Mouse (Mus musculus) heart, postnatal 14 days (tissue): ENCODE data around the gene Plppr4. TPM values are rescaled to one million over a fixed set of nuclear protein-coding genes. Genes with fewer than 3 reads are reported as not detected.

Experiments used
- DNase-seq, 2 experiments: peaks; one replicate each; pipeline ENCODE4 v3.0.0; 2021 to 2022
- intact Hi-C: fragments of 180-260 bp; cut with DNase I; formaldehyde crosslinking; loops from one replicate; pipeline ENCODE4 v1.15.1; 2025
- long read RNA-seq, 2 experiments: library from polyadenylated mRNA; stranded (forward); transcript quantifications; one replicate each; pipeline ENCODE4 v2.0.0; 2021
- total RNA-seq, 2 experiments: library from RNA; stranded (reverse); gene quantifications; 2 replicates each; pipeline ENCODE4 v1.2.3; 2021

Plppr4 gene
- under 1 TPM; 0.15 to 0.19 TPM for total RNA-seq
- long read RNA-seq, experiment 1, full-length matches to known transcripts = 1 of 1 reads
- long read RNA-seq, experiment 1, partial matches to known transcripts = 0 of 1 reads
- long read RNA-seq, experiment 1, other reads (novel, unspliced or antisense) = 0 of 1 reads
- long read RNA-seq, experiment 2, partial matches to known transcripts = 0 of 1 reads
- long read RNA-seq, experiment 2, other reads (novel, unspliced or antisense) = 0 of 1 reads

GRCm38 (mm10) chr3:117360528-117360927 lies at the start of gene Plppr4:
Gene Plppr4, minus strand, starts transcription at chr3:117360876.
- intact Hi-C loops = no loop called here
- DNase-seq = no peak

GRCm38 (mm10) chr3:117405821-117406220 lies 45.1 kb upstream of the Plppr4 start:
- intact Hi-C loops = no loop called here
- no peak for DNase-seq

GRCm38 (mm10) chr3:117403740-117404139 lies 43.1 kb upstream of the Plppr4 start:
- DNase-seq = no peak
- intact Hi-C loops = no loop called here

- intact Hi-C loops = no loop called here
- DNase-seq = no peak
Measured at GRCm38 (mm10) chr3:117366041-117366440, 5.4 kb upstream of the Plppr4 start.

GRCm38 (mm10) chr3:117359686-117360521 lies 772 bp downstream of the Plppr4 start:
- intact Hi-C loops = no loop called here
- DNase-seq = peak; percentile 30 to 31

GRCm38 (mm10) chr3:117358981-117359628 lies 1.6 kb downstream of the Plppr4 start:
- intact Hi-C loops = no loop called here
- DNase-seq = no peak

- intact Hi-C loops = no loop called here
- no peak for DNase-seq
Measured at GRCm38 (mm10) chr3:117357367-117357766, 3.3 kb downstream of the Plppr4 start.

- no peak for DNase-seq
- intact Hi-C loops = no loop called here
Measured at GRCm38 (mm10) chr3:117353940-117354339, 6.7 kb downstream of the Plppr4 start.

GRCm38 (mm10) chr3:117346351-117346750 lies 14.3 kb downstream of the Plppr4 start:
- intact Hi-C loops = no loop called here
- no peak for DNase-seq

- intact Hi-C loops = no loop called here
- DNase-seq = no peak
Measured at GRCm38 (mm10) chr3:117331502-117331901, 29.2 kb downstream of the Plppr4 start.

GRCm38 (mm10) chr3:117329485-117329884 lies 31.2 kb downstream of the Plppr4 start:
- intact Hi-C loops = no loop called here
- no peak for DNase-seq

GRCm38 (mm10) chr3:117326551-117326950 lies 34.1 kb downstream of the Plppr4 start:
- no peak for DNase-seq
- intact Hi-C loops = no loop called here

- intact Hi-C loops = no loop called here
- DNase-seq = no peak
Measured at GRCm38 (mm10) chr3:117319671-117320070, 41.0 kb downstream of the Plppr4 start.

GRCm38 (mm10) chr3:117313339-117313738 lies 47.3 kb downstream of the Plppr4 start:
- intact Hi-C loops = no loop called here
- DNase-seq = no peak

- no peak for DNase-seq
- intact Hi-C loops = no loop called here
Measured at GRCm38 (mm10) chr3:117312097-117312496, 48.6 kb downstream of the Plppr4 start.

- intact Hi-C loops = no loop called here
- DNase-seq = no peak
Measured at GRCm38 (mm10) chr3:117310801-117311368, 49.8 kb downstream of the Plppr4 start.

GRCm38 (mm10) chr3:117309580-117309910 lies 51.1 kb downstream of the Plppr4 start:
- intact Hi-C loops = no loop called here
- DNase-seq = no peak

GRCm38 (mm10) chr3:117308895-117309579 lies 51.6 kb downstream of the Plppr4 start:
- intact Hi-C loops = no loop called here
- DNase-seq = no peak

GRCm38 (mm10) chr3:117307555-117307954 lies 53.1 kb downstream of the Plppr4 start:
- DNase-seq = no peak
- intact Hi-C loops = no loop called here

GRCm38 (mm10) chr3:117304037-117304436 lies 56.6 kb downstream of the Plppr4 start:
- no peak for DNase-seq
- intact Hi-C loops = no loop called here
